Mouse (Mus musculus) left cerebral cortex, adult 8-10 months (tissue): ENCODE measurements around the gene Cela2a. TPM values are rescaled to one million over a fixed set of nuclear protein-coding genes. Genes with fewer than 3 reads are reported as not detected.

Source experiments
- DNase-seq, 2 experiments: peaks; one replicate each; pipeline ENCODE4 v3.0.0; 2022; ENCODE audit warnings: low spot score in 2 of 2
- total RNA-seq, 4 experiments: library from RNA; stranded (reverse); gene quantifications; 2 replicates each; pipeline ENCODE4 v1.2.4; 2022

The Cela2a gene
- not detected for total RNA-seq

DNA sequence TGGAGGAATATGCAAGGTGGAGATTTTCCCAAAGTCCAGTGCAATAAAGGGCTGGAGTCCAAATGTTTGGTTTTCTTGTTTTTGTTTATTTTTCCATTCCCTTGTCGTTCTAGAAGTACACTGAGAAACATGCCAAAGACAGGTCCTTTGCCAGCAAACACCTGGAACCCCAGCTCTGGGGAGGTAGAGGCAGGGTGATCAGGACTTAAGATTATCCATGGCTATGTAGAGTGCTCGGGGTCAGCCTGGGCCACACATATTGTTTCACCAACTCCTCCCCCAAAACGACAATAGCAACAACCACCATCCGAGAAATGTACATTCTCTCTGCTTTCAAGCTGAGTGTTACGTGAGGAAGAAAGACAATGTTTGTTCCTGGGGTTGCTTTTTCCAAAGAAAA is at the start of gene Cela2a:
Gene Cela2a (minus strand): TSS at position 101 of the 400 bp plus-strand sequence.
- no peak for DNase-seq

DNA sequence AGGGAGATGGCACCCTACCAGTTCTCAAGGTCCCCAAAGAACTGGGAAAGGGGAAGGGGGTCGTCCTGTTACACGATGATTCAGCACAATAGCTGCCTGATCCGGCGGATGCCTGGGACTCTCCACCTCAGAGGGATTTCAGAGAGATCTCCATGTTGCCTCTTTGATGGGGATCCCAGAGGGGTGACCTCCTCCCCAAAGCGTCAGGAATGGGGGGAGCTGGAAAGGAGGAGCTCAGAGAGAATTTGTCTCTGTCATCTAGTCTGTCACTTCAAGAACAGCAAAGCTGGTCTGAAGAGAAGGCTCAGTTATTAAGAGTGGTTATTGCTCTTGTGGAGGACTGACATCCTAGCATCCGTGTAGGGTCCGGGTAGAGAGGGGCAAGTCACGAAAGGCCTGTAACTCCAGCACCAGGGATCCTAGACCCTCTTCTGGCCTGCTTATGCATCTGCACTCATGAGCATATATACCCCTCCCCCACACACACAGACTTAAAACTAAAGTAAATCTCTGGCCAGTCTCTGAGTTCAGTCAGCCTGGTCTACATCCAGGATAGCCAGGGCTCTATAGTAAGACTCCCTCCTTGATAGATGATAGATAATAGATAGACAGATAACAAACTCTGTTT is 49.6 kb upstream of the Cela2a start:
- DNase-seq, result no peak

DNA sequence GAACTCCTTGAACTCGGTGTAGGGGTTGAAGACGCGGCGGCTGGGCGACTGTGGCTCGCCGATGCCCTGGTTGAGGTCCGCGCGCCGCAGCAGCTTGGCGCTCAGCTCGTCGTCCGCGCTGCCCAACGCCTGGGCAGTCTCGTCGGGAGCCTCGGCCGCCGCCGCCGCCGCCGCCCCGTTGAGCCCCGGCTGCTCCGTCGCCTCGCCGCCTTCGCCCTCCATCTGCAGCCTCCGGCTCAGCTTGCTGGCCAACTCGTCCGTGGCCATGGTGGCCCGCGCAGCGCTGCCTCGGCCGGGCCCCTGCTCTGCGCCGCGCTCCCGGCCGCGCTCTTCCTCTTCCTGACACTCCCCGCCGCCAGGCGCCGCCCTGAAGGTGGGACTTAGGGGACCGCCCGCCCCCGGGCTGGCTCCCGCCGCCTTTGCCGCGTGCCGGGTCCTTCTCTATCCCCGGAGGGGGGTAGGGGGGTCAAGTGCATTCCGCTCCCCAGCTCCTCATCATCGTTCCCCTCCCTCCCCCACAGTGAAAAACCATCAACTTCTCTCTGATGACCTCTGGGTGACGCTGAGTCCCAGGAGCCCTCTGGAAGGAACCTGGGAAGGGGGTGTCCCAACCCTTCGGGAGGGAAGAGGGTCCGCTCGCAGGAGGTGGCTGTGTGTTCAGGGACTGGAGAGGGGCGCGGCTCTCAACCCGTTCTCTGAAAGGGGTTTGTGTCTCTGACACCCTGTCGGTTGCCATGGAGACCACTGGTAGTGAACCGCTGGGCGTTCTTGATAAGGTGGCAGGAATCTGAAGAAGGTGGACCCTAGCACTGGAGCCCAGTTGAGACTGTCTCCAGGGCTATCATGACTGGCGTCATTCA is 48.9 kb upstream of the Cela2a start, which contains the start of gene Efhd2:
Gene Efhd2 (minus strand): TSS at position 320 of the 860 bp plus-strand sequence.
- peak in 1 of 2 experiments; percentile 81 for DNase-seq

DNA sequence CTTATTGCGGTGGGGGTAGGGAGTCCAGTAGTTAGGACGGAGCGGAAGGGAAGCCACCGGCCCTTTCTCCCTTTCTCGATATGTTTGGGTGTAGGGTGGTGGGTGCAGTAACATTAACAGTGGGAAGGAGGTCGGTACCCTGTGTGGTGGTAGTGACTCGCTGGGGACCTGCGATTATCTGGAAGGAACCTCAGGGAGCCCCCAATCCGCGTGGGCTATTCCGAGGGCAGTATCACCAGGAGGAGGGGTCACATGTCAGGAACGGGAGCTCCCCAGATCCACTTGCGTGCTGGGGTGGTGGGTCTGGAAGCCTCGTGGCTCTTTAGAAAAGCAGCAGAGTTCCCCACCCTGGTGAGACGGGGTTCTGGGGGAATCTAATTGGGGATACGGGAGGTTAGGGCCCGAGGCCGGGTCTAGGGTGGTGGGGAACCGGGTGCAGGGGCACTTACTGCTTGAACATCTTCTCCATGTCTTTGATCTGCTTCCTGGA is 48.2 kb upstream of the Cela2a start:
- DNase-seq, result no peak

DNA sequence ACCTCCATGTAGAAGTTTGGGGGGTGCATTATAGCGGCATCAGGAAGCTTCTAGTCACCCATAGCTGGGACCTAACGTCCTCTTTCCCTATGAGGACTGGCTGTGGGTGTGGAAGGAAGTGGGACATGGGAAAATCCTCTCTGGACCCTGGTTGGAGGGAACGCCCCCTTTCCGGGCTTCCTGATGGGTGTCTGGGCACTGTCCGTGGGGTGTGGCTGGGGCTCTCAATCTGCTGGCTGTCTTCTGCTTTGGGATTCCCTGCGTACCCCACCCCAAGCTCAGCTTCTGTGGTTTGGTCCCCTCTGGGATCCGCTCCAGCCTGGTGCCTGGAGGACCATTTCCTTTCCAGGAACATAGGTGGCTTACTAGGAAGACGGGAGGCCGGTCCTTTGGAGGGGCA is 47.0 kb upstream of the Cela2a start:
- peak in 1 of 2 experiments; percentile 15 for DNase-seq

DNA sequence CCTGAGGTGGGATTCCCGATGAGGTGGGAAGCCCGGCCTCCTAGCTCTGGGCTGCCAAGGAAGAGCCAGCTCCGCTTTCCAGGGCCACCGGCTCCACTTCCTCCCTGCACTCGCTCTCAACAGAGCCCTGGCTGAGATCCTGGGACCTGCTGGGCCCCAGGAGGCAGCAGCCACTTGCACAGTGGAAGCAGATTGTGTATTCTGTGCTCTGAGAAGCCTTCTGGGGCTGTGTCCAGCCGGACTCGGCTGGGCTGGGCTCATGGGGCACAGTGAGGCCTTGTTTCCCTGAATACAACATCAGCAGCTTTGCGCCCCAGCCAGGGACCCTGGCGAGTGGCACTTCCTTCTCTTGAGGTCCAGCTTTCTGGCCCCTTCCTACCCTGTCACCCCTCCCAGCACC is 45.9 kb upstream of the Cela2a start:
- DNase-seq, result peak in 1 of 2 experiments; percentile 73

DNA sequence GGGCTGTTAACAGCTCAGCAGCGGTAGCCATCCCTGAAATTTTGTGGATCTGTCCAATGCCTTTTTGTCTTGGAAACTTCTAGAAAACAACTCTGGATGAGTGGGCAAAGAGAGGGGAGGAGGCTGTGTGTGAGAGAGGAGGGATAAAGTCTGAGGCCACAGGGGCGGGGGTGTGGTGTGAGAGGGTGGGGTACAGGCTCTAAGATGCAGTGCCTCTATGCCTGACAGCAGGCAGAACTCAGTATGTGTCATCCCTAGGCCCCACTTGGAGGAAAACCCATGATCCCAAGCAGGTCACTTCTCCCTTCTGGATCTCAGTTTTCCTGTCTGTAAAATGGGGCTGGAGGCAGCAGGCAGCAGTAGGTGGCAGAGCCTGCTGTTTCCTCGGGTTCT is 45.4 kb upstream of the Cela2a start:
- no peak for DNase-seq

DNA sequence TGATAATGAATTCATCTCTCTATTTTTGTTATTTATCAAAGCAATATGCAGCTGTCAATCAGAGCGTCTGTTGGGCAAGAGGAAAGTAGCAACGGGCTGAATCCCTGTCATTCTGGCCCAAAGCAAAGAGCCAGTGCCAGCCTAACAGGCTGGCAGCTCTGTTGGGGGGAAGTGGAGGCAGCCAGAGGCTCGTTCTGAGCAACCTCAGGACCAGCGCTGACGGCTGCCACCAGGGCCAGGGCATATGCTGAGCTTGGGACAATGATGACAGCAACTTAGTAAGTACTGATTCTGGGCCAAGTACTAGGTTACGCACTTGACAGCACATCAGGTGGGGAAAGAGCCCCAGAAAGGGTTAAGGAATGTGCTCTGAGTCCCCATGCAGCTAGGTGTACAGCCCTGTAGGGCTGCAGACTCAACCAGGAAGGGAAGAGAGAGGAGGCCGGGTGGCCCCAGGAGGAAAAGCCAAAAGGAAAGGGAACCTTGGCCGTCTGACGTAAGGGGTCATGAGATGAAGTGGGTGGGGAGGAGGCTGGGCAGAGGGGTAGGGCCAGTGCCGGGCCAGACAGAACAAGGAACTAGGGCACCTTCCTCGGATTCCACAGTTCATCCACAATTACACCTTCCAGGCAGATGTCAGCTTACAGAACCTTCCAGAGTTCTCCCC is 44.8 kb upstream of the Cela2a start:
- no peak for DNase-seq

DNA sequence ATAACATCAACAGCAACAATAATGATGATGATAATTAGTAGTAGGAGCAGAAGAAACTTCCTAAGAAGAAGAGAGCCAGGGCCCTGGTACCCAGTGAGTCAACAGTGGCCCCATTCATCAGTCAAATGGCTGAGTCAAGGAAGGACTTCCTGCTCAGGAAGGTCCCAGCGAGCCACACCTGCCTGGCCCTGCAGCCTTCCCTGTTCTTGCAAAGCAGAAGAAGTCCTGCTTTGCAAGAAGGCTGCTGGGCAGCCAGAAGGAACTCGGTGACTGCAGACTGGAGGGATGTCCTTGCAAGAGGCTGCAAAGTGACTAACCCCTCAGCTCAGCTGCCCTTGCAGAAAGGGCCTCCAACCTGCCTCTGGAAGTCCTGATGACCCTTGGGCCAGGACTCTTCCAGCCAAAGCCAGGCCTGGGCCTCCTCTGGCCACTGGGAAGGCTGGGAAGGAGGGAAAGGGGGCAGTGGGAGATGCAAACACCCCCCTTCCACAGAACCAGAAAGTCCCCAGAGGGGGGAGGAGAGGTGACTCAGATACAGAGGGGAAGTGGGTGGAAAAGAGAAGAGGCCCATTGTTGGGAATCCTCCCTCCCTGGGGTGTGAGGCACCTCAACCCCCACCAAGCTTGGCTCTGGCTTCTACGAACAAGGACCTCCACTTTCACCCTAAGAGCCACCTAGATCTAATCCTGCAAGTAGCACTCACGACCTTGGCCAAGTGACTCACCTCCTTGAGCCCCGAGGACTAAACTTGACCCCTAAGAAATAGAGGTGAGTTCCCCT is 43.7 kb upstream of the Cela2a start:
- no peak for DNase-seq

DNA sequence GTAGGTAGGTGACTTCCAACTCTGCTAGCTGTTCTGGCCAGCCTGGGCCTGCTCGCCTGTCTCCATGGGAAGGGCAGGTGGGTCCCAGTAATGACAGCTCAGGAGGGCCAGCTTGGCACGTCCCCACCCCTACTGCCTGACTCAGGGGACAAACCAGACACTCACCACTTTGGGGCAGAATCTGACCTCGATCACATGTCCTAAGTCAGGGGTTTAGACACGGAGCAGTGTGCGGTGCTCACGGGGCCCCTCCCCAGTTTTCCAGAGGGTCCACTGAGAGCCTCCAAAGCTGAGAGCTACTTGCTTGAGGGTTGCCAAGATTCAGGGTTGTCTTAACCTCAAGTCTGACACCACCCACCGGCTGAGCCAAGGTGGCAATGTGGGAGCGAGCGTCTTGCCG is 42.1 kb upstream of the Cela2a start:
- DNase-seq, result peak in 1 of 2 experiments; percentile 23

DNA sequence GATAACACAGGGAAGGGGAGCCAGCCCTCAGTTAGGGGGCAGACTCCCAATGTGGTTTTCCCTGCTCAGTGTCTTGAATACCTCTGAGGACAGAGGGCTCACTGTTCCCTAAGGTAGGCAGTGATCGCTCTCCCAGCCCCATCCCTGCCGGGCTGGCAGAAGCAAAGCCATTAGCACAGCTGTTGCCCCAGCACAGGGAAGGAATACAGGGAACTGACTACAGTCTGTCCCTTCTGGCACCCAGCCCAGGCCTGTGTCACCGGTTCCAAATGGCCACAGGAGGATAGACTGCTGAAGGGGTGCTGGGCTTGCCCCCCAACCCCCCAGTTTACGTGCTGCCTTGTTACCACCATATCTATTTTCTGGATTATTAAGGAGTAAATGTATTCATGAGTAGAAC is 41.5 kb upstream of the Cela2a start:
- peak in 1 of 2 experiments; percentile 65 for DNase-seq

DNA sequence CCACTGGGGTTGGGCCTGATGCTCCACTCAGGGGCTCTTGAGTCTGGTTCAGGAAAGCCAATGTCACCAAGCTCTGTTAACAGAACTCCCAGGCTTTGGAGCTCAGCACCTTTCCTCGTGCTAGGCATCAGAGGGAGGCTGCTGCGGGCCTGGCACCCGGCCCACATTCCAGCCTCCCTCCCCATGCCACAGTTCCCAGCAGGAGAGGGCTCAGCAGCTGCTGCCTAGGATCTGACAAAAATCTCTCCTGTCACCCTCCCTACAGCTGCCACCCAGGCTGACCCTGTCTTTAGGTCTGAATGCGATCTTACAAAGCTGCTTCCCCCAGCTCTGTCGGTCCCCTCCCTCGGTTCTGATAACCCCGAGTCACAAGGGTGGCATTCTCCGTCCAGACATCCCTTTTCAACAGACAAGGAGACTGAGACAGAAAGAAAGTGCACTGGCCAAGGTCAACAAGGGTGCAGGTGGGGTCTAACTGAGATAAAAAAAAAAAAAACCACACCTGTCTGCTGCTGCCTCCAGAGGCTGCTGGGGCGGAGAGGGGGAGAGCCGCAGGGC is 41.1 kb upstream of the Cela2a start:
- DNase-seq, result peak; percentile 28 to 59

DNA sequence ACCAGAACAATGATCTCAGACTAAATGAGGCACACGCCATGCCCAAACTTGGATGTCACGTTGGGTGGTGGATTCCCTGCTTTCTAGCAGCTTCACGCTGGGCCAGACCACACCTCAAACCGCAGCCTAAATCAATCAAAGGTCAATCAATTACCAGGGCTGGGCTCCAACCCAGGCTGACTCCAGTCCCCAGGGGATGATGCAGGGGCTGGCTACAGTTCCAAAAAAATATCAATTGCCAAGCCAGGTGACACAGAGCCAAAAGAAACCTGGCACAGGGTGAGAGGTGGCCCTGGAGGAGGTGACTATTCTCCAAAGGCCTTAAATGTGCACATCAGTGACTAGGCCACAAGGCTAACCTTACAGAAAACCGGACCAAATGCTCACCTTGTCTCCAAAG is 39.6 kb upstream of the Cela2a start:
- no peak for DNase-seq

DNA sequence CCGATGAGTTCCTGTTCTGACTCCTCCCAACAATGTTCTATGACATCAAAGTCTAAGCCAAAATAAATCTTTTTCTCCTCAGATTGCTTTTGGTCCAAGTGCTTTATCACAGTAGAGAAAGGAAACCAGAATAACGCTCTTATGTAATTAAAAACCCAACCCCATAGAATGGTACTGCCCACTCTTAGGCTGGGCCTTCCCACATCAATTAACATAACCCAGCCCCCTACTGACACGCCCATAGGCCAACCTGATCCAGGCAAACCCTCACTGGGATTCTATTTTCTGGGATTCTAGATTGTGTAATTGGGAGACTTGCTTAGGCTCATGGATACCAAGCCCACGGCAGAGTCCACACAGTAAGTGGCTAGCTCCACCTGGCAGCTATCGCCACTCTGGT is 39.0 kb upstream of the Cela2a start:
- no peak for DNase-seq

DNA sequence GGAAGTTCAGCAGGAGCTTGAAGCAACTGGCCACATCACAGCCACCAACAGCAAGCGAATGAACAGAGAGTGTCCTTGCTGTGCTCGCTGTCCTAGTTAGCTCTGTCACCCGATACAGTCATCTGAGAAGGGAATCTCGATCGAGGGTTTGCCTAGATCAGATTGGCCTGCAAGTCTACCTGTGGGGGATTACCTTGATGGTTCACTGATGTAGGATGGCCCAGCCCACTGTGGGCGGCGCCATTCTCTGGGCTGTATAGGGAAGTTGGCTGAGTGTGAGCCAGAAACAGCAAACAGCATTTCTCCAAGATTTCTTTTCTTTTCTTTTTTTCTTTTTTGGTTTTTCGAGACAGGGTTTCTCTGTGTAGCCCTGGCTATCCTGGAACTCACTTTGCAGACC is 38.5 kb upstream of the Cela2a start:
- peak in 1 of 2 experiments; percentile 7 for DNase-seq

DNA sequence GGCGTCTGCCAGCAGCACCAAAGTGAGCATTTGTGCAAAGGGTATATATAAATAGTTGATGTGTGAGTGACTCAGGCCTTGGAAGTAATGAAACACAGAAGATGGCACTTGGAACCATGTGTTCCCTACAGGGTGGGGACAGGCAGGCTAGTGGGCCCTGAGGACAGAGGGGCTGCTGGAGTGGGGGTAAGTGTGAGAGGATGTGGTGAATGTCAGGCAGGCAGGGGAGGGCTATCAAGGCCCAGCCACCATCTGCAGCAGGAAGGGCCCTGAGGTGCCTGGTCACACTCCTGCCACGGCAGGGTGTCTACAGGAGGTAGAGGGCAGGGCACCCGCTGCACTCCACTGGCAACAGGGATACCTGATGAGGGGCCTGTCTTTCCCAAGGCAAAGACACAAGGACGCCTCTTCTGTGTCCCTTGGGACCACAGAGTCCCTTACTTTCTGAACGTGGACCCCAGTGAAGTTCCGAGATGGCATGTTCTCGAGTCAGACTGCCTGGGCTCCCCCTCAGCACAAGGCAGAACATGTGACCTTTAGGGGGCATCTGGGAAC is 37.8 kb upstream of the Cela2a start:
- DNase-seq, result peak in 1 of 2 experiments; percentile 14

DNA sequence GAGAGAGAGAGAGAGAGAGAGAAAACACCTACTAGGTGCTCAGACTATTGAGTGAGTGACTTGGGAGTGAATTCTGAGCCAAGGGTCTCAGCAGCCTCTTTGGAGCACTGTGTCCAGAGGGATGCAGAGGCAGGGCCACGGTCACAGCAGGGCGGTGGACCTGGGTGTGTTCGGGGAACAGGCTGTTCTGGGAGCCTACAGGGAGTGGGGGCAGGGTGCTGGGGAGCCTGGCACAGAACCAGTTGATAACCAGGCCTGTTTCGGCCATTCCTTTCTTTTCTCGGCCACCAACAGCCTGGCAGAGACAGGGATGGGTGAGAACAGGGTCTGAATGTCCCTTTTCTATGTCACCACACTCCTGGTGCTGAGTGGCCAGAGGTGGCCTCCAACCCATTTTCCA is 36.9 kb upstream of the Cela2a start:
- DNase-seq, result peak in 1 of 2 experiments; percentile 5

DNA sequence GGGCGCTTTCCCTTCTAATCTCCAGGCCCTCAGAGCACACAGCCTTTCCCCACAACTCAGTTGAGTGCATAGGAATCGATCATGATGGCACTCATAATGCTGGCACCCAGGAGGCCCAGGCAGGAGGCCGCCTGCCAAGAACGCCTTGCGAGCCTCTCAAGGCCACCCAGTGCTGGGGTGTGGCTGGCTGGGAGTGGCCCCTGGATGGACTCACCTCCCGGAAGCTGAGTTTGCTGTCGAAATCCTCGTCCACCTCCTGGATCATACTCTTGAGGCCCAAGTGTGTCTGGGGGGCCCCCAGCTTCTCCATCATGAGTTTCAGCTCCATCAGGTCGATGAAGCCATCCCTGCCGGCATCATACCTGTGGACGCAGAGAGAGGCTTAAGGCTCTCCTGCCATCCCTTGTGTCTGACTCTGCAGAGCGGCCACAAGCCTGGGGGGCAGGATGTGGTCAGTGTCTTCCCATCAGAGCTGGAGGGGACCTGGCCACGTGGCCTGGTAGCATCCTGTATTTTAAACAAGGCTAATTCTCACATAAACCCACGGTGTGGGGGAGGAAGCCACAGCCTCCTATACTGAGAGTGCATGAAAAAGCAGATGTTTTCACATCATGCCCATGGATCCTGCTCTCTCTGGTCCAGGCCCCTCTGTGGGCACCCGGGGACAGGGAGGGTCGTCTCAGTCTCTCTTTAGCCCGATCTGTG is 35.8 kb upstream of the Cela2a start:
- DNase-seq, result peak in 1 of 2 experiments; percentile 15

DNA sequence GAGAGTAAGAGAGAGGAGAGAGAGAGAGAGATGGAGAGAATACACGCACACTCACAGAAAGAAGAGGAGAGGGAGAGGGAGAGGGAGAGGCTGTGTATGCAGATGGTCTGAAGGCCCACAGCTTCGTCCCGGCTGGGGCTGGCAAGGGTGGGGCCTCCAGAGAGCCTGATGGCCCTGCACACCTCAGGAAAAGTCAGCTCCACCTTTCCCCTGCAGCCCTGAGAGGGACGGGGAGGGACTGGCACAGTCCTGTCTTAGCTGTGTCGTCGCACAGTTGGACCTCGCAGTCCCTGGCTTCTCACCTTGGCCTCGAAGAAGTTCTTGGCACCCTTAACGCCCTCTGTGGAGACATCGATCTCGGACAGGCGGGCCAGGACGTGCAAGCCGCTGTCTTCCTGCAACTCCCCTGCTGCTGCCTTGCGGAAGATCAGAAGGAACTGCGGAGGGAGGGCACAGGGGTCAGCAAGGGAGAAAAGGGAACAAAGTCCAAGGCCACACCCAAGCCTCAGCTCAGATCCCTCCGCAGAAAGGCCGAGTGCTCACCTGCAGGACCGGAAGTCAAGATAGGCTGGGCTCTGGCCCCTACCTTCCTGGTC is 34.4 kb upstream of the Cela2a start:
- DNase-seq, result peak in 1 of 2 experiments; percentile 11
